Mouse (Mus musculus): Measurements from ENCODE around the gene Dnajb12. TPM values are rescaled to one million over a fixed set of nuclear protein-coding genes. Genes with fewer than 3 reads are reported as not detected.
"Not testable (repeated sequence)": the region's sequence is repeated elsewhere in the genome, so short reads cannot be mapped to it uniquely, and the experiment has no call there.

Dnajb12 gene
- polyA plus RNA-seq, 1 experiment from 2014 or later = 28.8 TPM

GRCm38 (mm10) chr10:59857157-59857556 is 22.2 kb upstream of the Dnajb12 start:
- DNase-seq (ENCODE audit: low spot score) = no peak
- no peaks in the 10 kb centered on the region for H3K9me3 ChIP-seq
- H3K27me3 ChIP-seq (ENCODE audit: insufficient read depth, poor library complexity, severe bottlenecking) = no peaks in the 10 kb centered on the region
- 82% methylated on average over 5 of the region's 5 CpGs for WGBS
- H3K4me1 ChIP-seq = peaks cover 5% of the 10 kb centered on the region; the same call in 1 of the 2 replicates
- H3K4me3 ChIP-seq = no peak overlapping the region
- no peaks in the 10 kb centered on the region for H3K36me3 ChIP-seq
- H3K27ac ChIP-seq = no peak overlapping the region

DNA sequence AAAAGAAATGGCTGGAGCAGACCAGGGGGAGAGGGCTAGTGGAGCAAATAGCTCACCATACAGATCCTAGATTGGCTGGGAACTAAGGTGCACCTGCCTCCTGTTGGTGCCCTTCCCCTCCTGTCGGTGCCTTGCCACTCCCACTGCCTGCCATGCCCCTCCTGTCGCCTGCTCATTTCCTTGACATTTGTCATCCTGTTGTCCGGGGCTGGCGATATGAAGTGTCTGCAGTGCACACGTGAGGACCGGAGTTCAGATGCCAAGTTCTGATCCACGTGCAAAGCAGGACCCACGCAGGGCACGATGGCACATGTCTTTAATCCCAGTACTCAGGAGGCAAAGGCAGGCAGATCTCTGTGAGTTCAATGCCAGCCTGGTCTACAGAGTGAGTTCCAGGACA is 18.7 kb upstream of the Dnajb12 start:
- Histone ChIP-seq H3K4me1 (peaks cover 14% of the 10 kb centered on the region; the same call in 1 of the 2 replicates), H3K27me3 (ENCODE audit: insufficient read depth, poor library complexity, severe bottlenecking) (no peaks in the 10 kb centered on the region), H3K36me3 (no peaks in the 10 kb centered on the region), H3K9me3 (no peaks in the 10 kb centered on the region), H3K27ac (no peak overlapping the region), H3K4me3 (no peak overlapping the region)
- no peak for DNase-seq (ENCODE audit: low spot score)
- WGBS = 80% methylated on average over 9 of the region's 9 CpGs

DNA sequence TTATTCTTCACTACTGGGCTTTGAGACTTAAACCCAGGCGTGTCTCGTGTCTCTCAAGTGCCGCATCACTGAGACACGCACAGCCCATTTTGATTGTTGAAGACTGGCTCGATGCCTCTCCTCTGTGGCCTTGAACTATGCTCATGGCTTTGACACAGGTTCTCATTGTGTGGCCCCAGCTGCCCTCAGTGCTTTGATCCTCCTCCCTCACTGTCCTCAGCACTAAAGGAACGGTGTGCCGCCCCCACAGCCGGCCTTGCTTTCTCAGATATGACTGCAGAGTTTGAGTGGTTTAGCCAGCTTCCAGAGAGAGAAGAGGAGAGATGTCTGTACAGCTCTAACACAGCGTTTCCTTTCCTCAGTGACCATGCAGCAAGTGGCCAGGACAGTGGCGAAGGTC is 18.2 kb upstream of the Dnajb12 start:
- Histone ChIP-seq H3K4me3 (no peak overlapping the region), H3K4me1 (peaks cover 14% of the 10 kb centered on the region; the same call in 1 of the 2 replicates), H3K36me3 (no peaks in the 10 kb centered on the region), H3K27me3 (ENCODE audit: insufficient read depth, poor library complexity, severe bottlenecking) (no peaks in the 10 kb centered on the region), H3K27ac (no peak overlapping the region), H3K9me3 (no peaks in the 10 kb centered on the region)
- DNase-seq (ENCODE audit: low spot score) = no peak
- 80% methylated on average over 10 of the region's 10 CpGs for WGBS

GRCm38 (mm10) chr10:59862816-59863440 is 16.4 kb upstream of the Dnajb12 start:
- DNase-seq (ENCODE audit: low spot score) = no peak
- WGBS = 86% methylated on average over 6 of the region's 6 CpGs
- no peaks in the 10 kb centered on the region for H3K36me3 ChIP-seq

GRCm38 (mm10) chr10:59863620-59864019 is 15.7 kb upstream of the Dnajb12 start:
- Histone ChIP-seq H3K9me3 (no peaks in the 10 kb centered on the region), H3K36me3 (no peaks in the 10 kb centered on the region), H3K27me3 (ENCODE audit: insufficient read depth, poor library complexity, severe bottlenecking) (no peaks in the 10 kb centered on the region), H3K4me3 (no peak overlapping the region), H3K27ac (no peak overlapping the region), H3K4me1 (peaks cover 14% of the 10 kb centered on the region; the same call in 1 of the 2 replicates)
- 42% methylated on average over 4 of the region's 4 CpGs for WGBS
- no peak for DNase-seq (ENCODE audit: low spot score)

More at GRCm38 (mm10) chr10:59862816-59863440, 16.4 kb upstream of the Dnajb12 start:
- H3K4me1 ChIP-seq = peaks cover 14% of the 10 kb centered on the region; the same call in 1 of the 2 replicates
- no peaks in the 10 kb centered on the region for H3K9me3 ChIP-seq
- H3K27ac ChIP-seq = no peak overlapping the region
- H3K27me3 ChIP-seq (ENCODE audit: insufficient read depth, poor library complexity, severe bottlenecking) = no peaks in the 10 kb centered on the region
- H3K4me3 ChIP-seq = no peak overlapping the region

DNA sequence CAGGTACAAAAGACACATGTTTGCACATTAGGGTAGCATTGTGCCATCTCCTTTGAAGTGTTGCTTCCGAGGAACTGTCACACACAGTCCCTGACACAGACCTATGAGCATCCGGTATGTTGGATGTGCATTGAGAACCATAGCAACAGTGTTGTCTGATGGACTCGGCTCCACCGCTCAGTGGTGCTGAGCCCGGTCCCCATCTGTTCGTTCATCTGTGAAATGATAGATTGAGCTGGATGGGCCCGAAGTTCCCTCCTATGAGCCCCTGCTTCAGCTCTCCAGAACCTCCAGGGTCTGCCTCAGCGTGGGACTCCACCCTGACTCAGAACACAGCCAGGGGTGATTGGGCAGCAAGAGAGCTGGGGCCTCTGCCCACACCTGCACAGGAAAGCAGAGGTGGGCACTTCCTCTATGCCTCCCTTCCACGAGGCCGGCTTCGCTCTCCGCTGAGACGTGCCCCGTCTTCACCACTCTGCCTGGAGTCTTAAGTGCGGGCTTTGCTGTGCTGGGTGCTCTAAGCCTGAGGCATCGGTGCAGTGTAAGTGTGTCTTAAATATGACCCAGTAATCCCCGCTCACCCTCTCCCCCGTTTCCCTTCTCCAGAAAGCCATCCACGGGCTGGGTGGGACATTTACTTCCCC is 15.0 kb upstream of the Dnajb12 start:
- Histone ChIP-seq H3K9me3 (no peaks in the 10 kb centered on the region), H3K4me3 (no peak overlapping the region), H3K27me3 (ENCODE audit: insufficient read depth, poor library complexity, severe bottlenecking) (no peaks in the 10 kb centered on the region), H3K4me1 (peaks cover 14% of the 10 kb centered on the region; the same call in 1 of the 2 replicates), H3K27ac (no peak overlapping the region), H3K36me3 (no peaks in the 10 kb centered on the region)
- 84% methylated on average over 19 of the region's 19 CpGs for WGBS
- no peak for DNase-seq (ENCODE audit: low spot score)

- Histone ChIP-seq H3K4me1 (peaks cover 14% of the 10 kb centered on the region; the same call in 1 of the 2 replicates), H3K27me3 (ENCODE audit: insufficient read depth, poor library complexity, severe bottlenecking) (no peaks in the 10 kb centered on the region), H3K4me3 (no peak overlapping the region), H3K9me3 (no peaks in the 10 kb centered on the region), H3K27ac (no peak overlapping the region), H3K36me3 (no peaks in the 10 kb centered on the region)
- 35% methylated on average over 13 of the region's 13 CpGs for WGBS
- peak; percentile 89 for DNase-seq (ENCODE audit: low spot score)
Measured at GRCm38 (mm10) chr10:59864884-59865726, 14.3 kb upstream of the Dnajb12 start.

GRCm38 (mm10) chr10:59868266-59868665 is 11.1 kb upstream of the Dnajb12 start:
- DNase-seq (ENCODE audit: low spot score) = no peak
- no peaks in the 10 kb centered on the region for H3K27me3 ChIP-seq (ENCODE audit: insufficient read depth, poor library complexity, severe bottlenecking)
- H3K4me3 ChIP-seq = no peak overlapping the region
- H3K36me3 ChIP-seq = no peaks in the 10 kb centered on the region
- H3K9me3 ChIP-seq = no peaks in the 10 kb centered on the region
- peaks cover 6% of the 10 kb centered on the region; the same call in 1 of the 2 replicates for H3K4me1 ChIP-seq
- H3K27ac ChIP-seq = no peak overlapping the region
- WGBS = 63% methylated on average over 11 of the region's 11 CpGs

GRCm38 (mm10) chr10:59870038-59870437 is 9.3 kb upstream of the Dnajb12 start:
- 94% methylated on average over 6 of the region's 6 CpGs for WGBS
- Histone ChIP-seq H3K4me1 (peaks cover 5% of the 10 kb centered on the region), H3K9me3 (no peaks in the 10 kb centered on the region), H3K36me3 (no peaks in the 10 kb centered on the region), H3K27me3 (ENCODE audit: insufficient read depth, poor library complexity, severe bottlenecking) (no peaks in the 10 kb centered on the region), H3K4me3 (no peak overlapping the region), H3K27ac (no peak overlapping the region)
- DNase-seq (ENCODE audit: low spot score) = no peak

GRCm38 (mm10) chr10:59872651-59873050 is 6.7 kb upstream of the Dnajb12 start:
- H3K27ac ChIP-seq = 0 out of 2 replicates have a peak overlapping the region, but pooled peaks have one; percentile 42
- not testable (repeated sequence) for DNase-seq (ENCODE audit: low spot score); H3K4me3 ChIP-seq; H3K4me1 ChIP-seq; H3K36me3 ChIP-seq; H3K27me3 ChIP-seq (ENCODE audit: insufficient read depth, poor library complexity, severe bottlenecking); H3K9me3 ChIP-seq
- WGBS = 91% methylated on average over 4 of the region's 4 CpGs

- Histone ChIP-seq H3K36me3 (no peaks in the 10 kb centered on the region), H3K4me1 (peaks cover 7% of the 10 kb centered on the region), H3K27me3 (ENCODE audit: insufficient read depth, poor library complexity, severe bottlenecking) (no peaks in the 10 kb centered on the region), H3K4me3 (no peak overlapping the region), H3K27ac (0 out of 2 replicates have a peak overlapping the region, but pooled peaks have one; percentile 42), H3K9me3 (no peaks in the 10 kb centered on the region)
- DNase-seq (ENCODE audit: low spot score) = no peak
- 82% methylated on average over 5 of the region's 5 CpGs for WGBS
Measured at GRCm38 (mm10) chr10:59873206-59873605, 6.2 kb upstream of the Dnajb12 start.

DNA sequence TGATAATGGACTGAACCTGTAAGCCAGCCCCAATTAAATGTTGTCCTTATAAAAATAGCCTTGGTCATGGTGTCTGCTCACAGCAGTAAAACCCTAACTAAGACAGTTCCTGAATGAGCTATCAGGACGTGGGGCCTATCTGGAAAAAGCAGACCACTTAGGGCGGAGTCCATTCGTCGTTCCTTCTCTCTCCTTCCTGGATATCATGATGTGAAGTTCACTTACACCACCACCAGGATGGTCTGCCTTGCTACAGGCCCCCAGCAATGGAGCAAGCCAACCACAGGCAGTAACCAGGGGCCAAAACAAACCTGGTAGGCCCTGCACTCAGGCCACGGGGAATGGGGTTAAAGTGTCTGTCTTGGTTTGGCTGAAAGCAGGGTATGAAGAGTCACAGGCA is 5.7 kb upstream of the Dnajb12 start:
- no peak for DNase-seq (ENCODE audit: low spot score)
- Histone ChIP-seq H3K27ac (peak overlapping the region; percentile 67; the same call in 1 of the 2 replicates), H3K36me3 (no peaks in the 10 kb centered on the region), H3K4me1 (peaks cover 8% of the 10 kb centered on the region), H3K27me3 (ENCODE audit: insufficient read depth, poor library complexity, severe bottlenecking) (no peaks in the 10 kb centered on the region), H3K9me3 (no peaks in the 10 kb centered on the region), H3K4me3 (no peak overlapping the region)
- 66% methylated on average over 5 of the region's 5 CpGs for WGBS

DNA sequence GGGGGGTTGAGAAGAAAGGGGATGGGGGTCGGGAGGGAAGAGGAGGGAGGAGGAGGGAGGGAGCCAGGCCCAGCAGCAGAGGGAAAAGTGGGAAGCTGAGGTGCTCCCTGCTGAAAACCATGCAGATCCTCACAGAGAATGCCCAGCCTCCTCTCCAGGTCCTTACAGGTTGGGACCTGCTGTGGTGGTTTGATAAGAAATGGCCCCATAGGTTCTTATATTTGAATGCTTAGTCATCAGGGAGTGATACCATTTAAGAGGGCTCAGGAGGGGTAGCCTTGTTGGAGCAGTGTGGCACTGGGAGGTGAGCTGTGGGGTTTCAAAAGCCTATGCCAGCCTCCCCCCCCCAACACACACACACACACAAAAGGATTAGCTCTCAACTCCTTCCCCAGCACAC is 4.0 kb upstream of the Dnajb12 start:
- H3K36me3 ChIP-seq = no peaks in the 10 kb centered on the region
- 35% methylated on average over 1 of the region's 1 CpGs for WGBS
- H3K4me3 ChIP-seq = no peak overlapping the region
- peak overlapping the region; percentile 67 for H3K27ac ChIP-seq
- H3K9me3 ChIP-seq = no peaks in the 10 kb centered on the region
- H3K27me3 ChIP-seq (ENCODE audit: insufficient read depth, poor library complexity, severe bottlenecking) = no peaks in the 10 kb centered on the region
- H3K4me1 ChIP-seq = peaks cover 17% of the 10 kb centered on the region
- DNase-seq (ENCODE audit: low spot score) = no peak
